Mouse (Mus musculus): Measurements from ENCODE around the gene Tbc1d22b. TPM values are rescaled to one million over a fixed set of nuclear protein-coding genes. Genes with fewer than 3 reads are reported as not detected.

Gene Tbc1d22b
- polyA plus RNA-seq, 1 experiment from 2014 or later, result 13.6 TPM

GRCm38 (mm10) chr17:29615024-29615551 is 65.5 kb downstream of the Tbc1d22b start:
- Histone ChIP-seq H3K36me3 (peaks cover 21% of the 10 kb centered on the region), H3K9me3 (no peaks in the 10 kb centered on the region), H3K27me3 (ENCODE audit: insufficient read depth, poor library complexity, severe bottlenecking) (no peaks in the 10 kb centered on the region), H3K4me1 (peaks cover 35% of the 10 kb centered on the region), H3K27ac (peak overlapping the region; percentile 98), H3K4me3 (peak overlapping the region; percentile 98)
- under 1% methylated on average over 43 of the region's 43 CpGs for WGBS
- DNase-seq (ENCODE audit: low spot score), result no peak

GRCm38 (mm10) chr17:29615616-29616015 is 66.0 kb downstream of the Tbc1d22b start:
- no peak for DNase-seq (ENCODE audit: low spot score)
- 10% methylated on average over 4 of the region's 4 CpGs for WGBS
- Histone ChIP-seq H3K36me3 (peaks cover 24% of the 10 kb centered on the region), H3K4me3 (peak overlapping the region; percentile 98), H3K9me3 (no peaks in the 10 kb centered on the region), H3K4me1 (peaks cover 35% of the 10 kb centered on the region), H3K27ac (peak overlapping the region; percentile 98), H3K27me3 (ENCODE audit: insufficient read depth, poor library complexity, severe bottlenecking) (no peaks in the 10 kb centered on the region)

GRCm38 (mm10) chr17:29619231-29619630 is 69.6 kb downstream of the Tbc1d22b start:
- peaks cover 60% of the 10 kb centered on the region for H3K36me3 ChIP-seq
- H3K4me1 ChIP-seq, result peaks cover 19% of the 10 kb centered on the region
- no peak overlapping the region for H3K4me3 ChIP-seq
- WGBS, result 80% methylated on average over 3 of the region's 3 CpGs
- H3K9me3 ChIP-seq, result no peaks in the 10 kb centered on the region
- H3K27ac ChIP-seq, result no peak overlapping the region
- no peaks in the 10 kb centered on the region for H3K27me3 ChIP-seq (ENCODE audit: insufficient read depth, poor library complexity, severe bottlenecking)
- DNase-seq (ENCODE audit: low spot score), result no peak

- Histone ChIP-seq H3K36me3 (peaks cover 95% of the 10 kb centered on the region), H3K27me3 (ENCODE audit: insufficient read depth, poor library complexity, severe bottlenecking) (no peaks in the 10 kb centered on the region), H3K9me3 (no peaks in the 10 kb centered on the region), H3K4me3 (no peak overlapping the region), H3K4me1 (0 out of 2 replicates have a peak, but pooled peaks cover 3% of the 10 kb centered on the region), H3K27ac (no peak overlapping the region)
- 93% methylated on average over 8 of the region's 8 CpGs for WGBS
- no peak for DNase-seq (ENCODE audit: low spot score)
Measured at GRCm38 (mm10) chr17:29623488-29623887, 73.9 kb downstream of the Tbc1d22b start.

DNA sequence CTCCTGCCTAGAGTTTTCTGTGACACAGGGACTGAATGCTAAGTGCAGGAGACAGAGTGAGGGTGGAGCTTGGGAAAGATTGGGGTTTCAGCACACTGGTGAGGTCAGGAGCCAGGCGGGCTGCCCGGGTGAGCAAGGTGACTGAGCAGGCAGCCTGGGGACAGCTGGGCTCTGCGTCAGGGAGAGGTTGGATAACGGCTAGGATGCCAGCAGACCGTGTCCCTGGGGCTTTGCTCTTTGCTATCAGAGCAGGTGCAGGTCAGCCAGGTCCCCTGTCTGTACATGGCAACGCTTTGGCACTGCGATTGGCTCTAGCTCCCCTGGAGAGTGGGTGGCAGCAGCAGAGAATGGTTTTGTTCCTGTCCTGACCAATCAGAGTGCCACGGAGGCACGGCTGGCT is 77.7 kb downstream of the Tbc1d22b start:
- Histone ChIP-seq H3K4me1 (0 out of 2 replicates have a peak, but pooled peaks cover 3% of the 10 kb centered on the region), H3K4me3 (no peak overlapping the region), H3K27me3 (ENCODE audit: insufficient read depth, poor library complexity, severe bottlenecking) (no peaks in the 10 kb centered on the region), H3K36me3 (peaks cover 96% of the 10 kb centered on the region), H3K27ac (no peak overlapping the region), H3K9me3 (no peaks in the 10 kb centered on the region)
- DNase-seq (ENCODE audit: low spot score), result no peak
- WGBS, result 95% methylated on average over 9 of the region's 9 CpGs

DNA sequence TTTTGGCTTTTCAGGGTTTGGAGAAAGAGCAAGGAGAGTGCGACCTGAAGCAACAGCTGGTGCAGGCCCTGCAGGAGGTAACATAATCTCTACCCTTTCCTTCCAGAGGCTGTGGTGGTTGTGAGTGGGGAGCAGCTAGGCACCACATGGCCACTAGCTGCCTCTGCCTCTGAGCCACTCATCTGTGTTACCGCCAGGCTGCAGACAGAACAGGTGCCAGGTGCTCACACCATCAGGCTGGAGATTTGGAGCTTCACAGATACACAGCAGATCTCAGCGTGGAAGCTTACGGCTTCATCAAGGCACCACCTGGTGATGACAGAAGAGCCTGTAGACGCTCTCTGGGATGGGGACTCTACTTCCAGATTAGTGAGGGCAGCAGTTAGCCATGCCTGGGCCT is 79.4 kb downstream of the Tbc1d22b start:
- WGBS, result 77% methylated on average over 5 of the region's 5 CpGs
- Histone ChIP-seq H3K27me3 (ENCODE audit: insufficient read depth, poor library complexity, severe bottlenecking) (no peaks in the 10 kb centered on the region), H3K9me3 (no peaks in the 10 kb centered on the region), H3K36me3 (peaks cover 95% of the 10 kb centered on the region), H3K27ac (no peak overlapping the region), H3K4me3 (no peak overlapping the region), H3K4me1 (0 out of 2 replicates have a peak, but pooled peaks cover 3% of the 10 kb centered on the region)
- no peak for DNase-seq (ENCODE audit: low spot score)

- WGBS, result 62% methylated on average over 5 of the region's 5 CpGs
- H3K9me3 ChIP-seq, result no peaks in the 10 kb centered on the region
- H3K27ac ChIP-seq, result no peak overlapping the region
- H3K4me3 ChIP-seq, result no peak overlapping the region
- peaks cover 95% of the 10 kb centered on the region for H3K36me3 ChIP-seq
- no peaks in the 10 kb centered on the region for H3K27me3 ChIP-seq (ENCODE audit: insufficient read depth, poor library complexity, severe bottlenecking)
- DNase-seq (ENCODE audit: low spot score), result no peak
- 0 out of 2 replicates have a peak, but pooled peaks cover 3% of the 10 kb centered on the region for H3K4me1 ChIP-seq
Measured at GRCm38 (mm10) chr17:29629620-29630019, 80.0 kb downstream of the Tbc1d22b start.

DNA sequence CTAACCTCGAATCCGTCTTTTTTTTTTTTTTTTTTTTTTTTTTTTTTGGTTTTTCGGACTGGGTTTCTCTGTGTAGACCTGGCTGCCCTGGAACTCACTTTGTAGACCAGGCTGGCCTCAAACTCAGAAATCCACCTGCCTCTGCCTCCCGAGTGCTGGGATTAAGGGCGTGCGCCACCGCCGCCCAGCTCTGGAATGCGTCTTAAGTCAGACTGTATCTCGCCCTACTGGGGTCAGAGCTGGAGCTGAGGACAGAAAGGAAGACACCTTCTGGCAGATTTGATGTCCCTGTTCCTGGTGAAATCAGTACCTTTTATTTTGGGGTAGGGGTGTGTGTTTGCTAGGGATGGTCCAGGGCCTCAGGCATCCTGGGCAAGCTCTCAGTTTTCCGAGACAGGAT is 82.7 kb downstream of the Tbc1d22b start:
- Histone ChIP-seq H3K4me1 (peaks cover 7% of the 10 kb centered on the region), H3K9me3 (no peaks in the 10 kb centered on the region), H3K36me3 (peaks cover 97% of the 10 kb centered on the region), H3K27me3 (ENCODE audit: insufficient read depth, poor library complexity, severe bottlenecking) (no peaks in the 10 kb centered on the region), H3K4me3 (no peak overlapping the region), H3K27ac (no peak overlapping the region)
- WGBS, result 92% methylated on average over 11 of the region's 11 CpGs
- no peak for DNase-seq (ENCODE audit: low spot score)

DNA sequence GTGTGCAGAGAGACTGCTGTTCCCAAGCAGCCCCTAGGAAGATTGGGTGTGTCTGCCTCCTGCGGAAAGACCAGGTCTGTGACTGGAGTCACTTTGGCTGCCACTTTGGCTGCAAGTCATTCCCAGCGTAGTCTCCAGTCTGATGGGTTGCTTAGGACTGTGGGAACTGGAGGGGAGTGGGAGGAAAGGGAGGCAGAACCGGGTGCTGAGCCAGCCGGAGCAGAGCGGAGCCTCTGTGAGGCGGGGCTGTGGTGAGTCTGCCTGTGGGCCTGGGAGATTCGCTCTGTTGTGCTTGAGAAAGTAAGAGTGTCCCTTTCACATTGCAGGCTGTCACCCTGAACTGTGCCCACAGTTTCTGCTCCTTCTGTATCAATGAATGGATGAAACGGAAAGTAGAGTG is 85.9 kb downstream of the Tbc1d22b start:
- no peaks in the 10 kb centered on the region for H3K9me3 ChIP-seq
- peaks cover 94% of the 10 kb centered on the region for H3K36me3 ChIP-seq
- H3K27me3 ChIP-seq (ENCODE audit: insufficient read depth, poor library complexity, severe bottlenecking), result no peaks in the 10 kb centered on the region
- peaks cover 13% of the 10 kb centered on the region for H3K4me1 ChIP-seq
- H3K4me3 ChIP-seq, result no peak overlapping the region
- WGBS, result 88% methylated on average over 8 of the region's 8 CpGs
- DNase-seq (ENCODE audit: low spot score), result no peak
- no peak overlapping the region for H3K27ac ChIP-seq

DNA sequence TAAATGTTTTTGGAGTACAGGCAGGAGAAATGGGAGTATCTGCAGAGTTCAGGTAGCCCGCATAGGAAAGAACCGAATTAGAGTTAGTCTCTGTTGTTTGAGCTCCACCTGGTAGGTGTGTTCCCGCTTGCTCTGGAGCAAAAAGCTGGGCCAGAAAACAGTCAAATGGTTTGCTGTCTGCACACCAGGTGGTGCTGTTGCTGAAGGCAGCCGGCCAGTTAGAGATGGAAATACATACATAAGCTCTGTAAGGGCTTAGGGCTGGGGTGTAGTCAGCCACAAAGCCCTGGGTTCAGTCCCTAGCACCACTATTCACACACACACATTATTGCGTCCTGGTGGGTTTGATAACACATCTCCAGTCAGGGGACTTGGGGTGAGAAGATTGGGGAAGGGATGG is 86.5 kb downstream of the Tbc1d22b start:
- Histone ChIP-seq H3K27me3 (ENCODE audit: insufficient read depth, poor library complexity, severe bottlenecking) (no peaks in the 10 kb centered on the region), H3K9me3 (no peaks in the 10 kb centered on the region), H3K4me3 (no peak overlapping the region), H3K36me3 (peaks cover 94% of the 10 kb centered on the region), H3K4me1 (peaks cover 13% of the 10 kb centered on the region), H3K27ac (no peak overlapping the region)
- DNase-seq (ENCODE audit: low spot score), result no peak
- WGBS, result 66% methylated on average over 5 of the region's 5 CpGs

DNA sequence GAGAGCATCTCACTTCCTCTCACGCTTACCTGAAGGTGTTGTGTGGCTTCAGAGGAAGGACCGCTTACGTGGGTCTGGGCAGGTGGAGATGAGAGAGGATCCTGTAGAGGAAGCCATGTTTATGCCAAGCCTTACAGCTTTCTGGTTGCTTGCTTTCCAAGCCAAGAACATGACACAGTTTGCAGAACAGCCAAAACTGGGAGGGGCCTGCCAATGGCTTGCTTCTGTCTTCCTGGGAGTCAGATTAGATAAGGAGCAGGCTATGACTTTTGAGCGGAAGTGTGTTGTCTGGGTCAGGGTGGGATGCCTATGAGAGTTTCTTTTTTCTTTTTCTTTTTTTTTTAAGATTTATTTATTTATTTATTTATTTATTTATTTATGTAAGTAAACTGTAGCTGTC is 87.8 kb downstream of the Tbc1d22b start:
- no peak overlapping the region for H3K27ac ChIP-seq
- no peak overlapping the region for H3K4me3 ChIP-seq
- H3K4me1 ChIP-seq, result peaks cover 13% of the 10 kb centered on the region
- DNase-seq (ENCODE audit: low spot score), result no peak
- no peaks in the 10 kb centered on the region for H3K27me3 ChIP-seq (ENCODE audit: insufficient read depth, poor library complexity, severe bottlenecking)
- 72% methylated on average over 4 of the region's 4 CpGs for WGBS
- peaks cover 95% of the 10 kb centered on the region for H3K36me3 ChIP-seq
- H3K9me3 ChIP-seq, result no peaks in the 10 kb centered on the region

DNA sequence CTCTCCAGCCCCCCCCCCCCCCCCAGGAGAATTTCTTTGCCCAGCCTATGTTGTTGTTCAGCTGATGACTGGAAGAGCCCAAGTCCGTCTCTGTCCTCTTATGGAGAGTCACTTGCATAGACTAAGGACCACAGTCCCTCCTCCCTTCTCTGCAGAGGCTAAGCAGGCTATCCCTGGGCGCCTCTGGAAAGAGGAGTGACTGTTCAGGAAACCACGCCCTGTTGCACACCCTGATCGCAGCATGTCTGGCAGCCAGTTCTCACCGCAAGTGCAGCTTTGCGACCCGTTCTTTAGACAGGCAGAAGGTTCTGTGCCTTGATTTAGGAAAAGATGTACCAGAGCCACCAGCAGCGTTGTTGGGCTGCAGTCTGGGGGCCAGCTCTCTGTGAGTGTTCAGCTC is 88.3 kb downstream of the Tbc1d22b start:
- WGBS, result 67% methylated on average over 8 of the region's 8 CpGs
- no peak overlapping the region for H3K27ac ChIP-seq
- H3K27me3 ChIP-seq (ENCODE audit: insufficient read depth, poor library complexity, severe bottlenecking), result no peaks in the 10 kb centered on the region
- H3K4me1 ChIP-seq, result peaks cover 13% of the 10 kb centered on the region
- H3K9me3 ChIP-seq, result no peaks in the 10 kb centered on the region
- peaks cover 94% of the 10 kb centered on the region for H3K36me3 ChIP-seq
- H3K4me3 ChIP-seq, result no peak overlapping the region
- peak; percentile 85 for DNase-seq (ENCODE audit: low spot score)

DNA sequence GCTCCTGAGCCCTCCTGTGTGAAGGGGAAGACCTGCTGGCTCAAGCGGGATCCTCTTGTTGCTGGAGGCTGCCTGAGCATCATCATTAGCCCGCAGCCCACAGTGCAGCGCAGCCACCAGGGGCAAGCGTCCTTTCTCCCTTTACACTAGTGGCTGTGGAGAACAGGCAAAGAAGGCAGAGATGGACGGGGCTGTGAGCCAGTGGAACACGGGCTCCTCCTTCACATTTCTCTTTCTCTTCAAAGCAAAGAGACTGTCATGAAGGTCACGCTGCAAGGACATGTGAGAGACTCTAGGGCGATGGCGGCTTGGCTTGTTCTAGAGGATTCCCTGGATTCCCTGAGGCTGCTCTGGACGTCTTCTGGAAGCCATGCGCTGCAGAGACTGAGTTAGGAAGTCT is 91.4 kb downstream of the Tbc1d22b start:
- Histone ChIP-seq H3K27ac (no peak overlapping the region), H3K27me3 (ENCODE audit: insufficient read depth, poor library complexity, severe bottlenecking) (no peaks in the 10 kb centered on the region), H3K9me3 (no peaks in the 10 kb centered on the region), H3K4me1 (peaks cover 18% of the 10 kb centered on the region), H3K4me3 (no peak overlapping the region), H3K36me3 (peaks cover 69% of the 10 kb centered on the region)
- 81% methylated on average over 11 of the region's 11 CpGs for WGBS
- no peak for DNase-seq (ENCODE audit: low spot score)

GRCm38 (mm10) chr17:29642219-29642618 is 92.6 kb downstream of the Tbc1d22b start:
- no peak overlapping the region for H3K27ac ChIP-seq
- H3K4me3 ChIP-seq, result no peak overlapping the region
- DNase-seq (ENCODE audit: low spot score), result no peak
- H3K36me3 ChIP-seq, result peaks cover 59% of the 10 kb centered on the region
- peaks cover 14% of the 10 kb centered on the region for H3K4me1 ChIP-seq
- H3K27me3 ChIP-seq (ENCODE audit: insufficient read depth, poor library complexity, severe bottlenecking), result no peaks in the 10 kb centered on the region
- 62% methylated on average over 3 of the region's 3 CpGs for WGBS
- no peaks in the 10 kb centered on the region for H3K9me3 ChIP-seq

Data from heart, embryonic 10.5 days (tissue).